Mouse (Mus musculus) heart, embryonic 10.5 days (tissue): ENCODE results near the gene Ak4. TPM values are rescaled to one million over a fixed set of nuclear protein-coding genes. Genes with fewer than 3 reads are reported as not detected.
"Not testable (repeated sequence)": the region's sequence is repeated elsewhere in the genome, so short reads cannot be mapped to it uniquely, and the experiment has no call there.

Experiments used
- DNase-seq: peaks from one replicate; pipeline ENCODE4 v3.0.0-alpha.2; 2017; ENCODE audit warnings: low spot score
- H3K27ac ChIP-seq: fragments of 300-500 bp; sonication (generic); 2 replicates; pipeline ENCODE4 v1.5.1; 2016; ENCODE audit warnings: mild to moderate bottlenecking
- H3K27me3 ChIP-seq: fragments of 300-500 bp; sonication (generic); 2 replicates; pipeline ENCODE4 v1.6.1; 2016; ENCODE audit warnings: mild to moderate bottlenecking; ENCODE audit not compliant: poor library complexity, insufficient read depth, severe bottlenecking
- H3K36me3 ChIP-seq: fragments of 300-500 bp; sonication (generic); 2 replicates; pipeline ENCODE4 v1.6.1; 2016; ENCODE audit warnings: mild to moderate bottlenecking, moderate library complexity
- H3K4me1 ChIP-seq: fragments of 300-500 bp; sonication (generic); 2 replicates; pipeline ENCODE4 v1.6.1; 2016; ENCODE audit warnings: mild to moderate bottlenecking
- H3K4me3 ChIP-seq: fragments of 300-500 bp; sonication (generic); 2 replicates; pipeline ENCODE4 v1.5.1; 2016; ENCODE audit warnings: mild to moderate bottlenecking, moderate library complexity
- H3K9me3 ChIP-seq: fragments of 300-500 bp; sonication (generic); 2 replicates; pipeline ENCODE4 v1.6.1; 2016; ENCODE audit warnings: mild to moderate bottlenecking, moderate library complexity
- WGBS: fragments of 180-500 bp; shearing (Covaris S2); methylation state at CpG from one replicate; pipeline ENCODE4 v1.1.7; 2016; 5-methylcytosine and 5-hydroxymethylcytosine counted together
- polyA plus RNA-seq: library from polyadenylated mRNA; unstranded; fragments of >200 nt; fragmentation: Nextera tagmentation; extraction: Ambion mirVana; gene quantifications from 2 replicates; pipeline ENCODE4 v1.2.1, GENCODE M21; 2016

Gene Ak4
- polyA plus RNA-seq, 1 experiment from 2014 or later, result 30.4 TPM

DNA sequence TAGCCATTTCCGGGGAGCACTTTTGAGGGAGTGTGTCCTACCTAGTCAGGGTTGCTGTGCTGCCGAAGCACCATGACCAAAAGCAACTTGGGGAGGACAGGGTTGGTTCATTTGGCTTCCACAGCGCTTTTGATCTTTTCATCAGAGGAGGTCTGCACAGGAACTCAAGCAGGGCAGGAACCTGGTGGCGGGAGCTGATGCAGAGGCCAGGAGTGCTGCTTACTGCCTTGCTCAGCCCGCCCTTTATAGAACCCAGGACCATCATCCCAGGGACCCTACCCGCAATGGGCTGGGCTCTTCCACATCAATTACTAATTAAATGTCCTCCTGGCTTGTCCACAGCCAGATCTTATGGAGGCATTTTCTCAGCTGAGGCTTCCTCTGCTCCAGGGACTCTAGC, 7.5 kb downstream of the Ak4 start:
- peaks cover 25% of the 10 kb centered on the region for H3K4me1 ChIP-seq
- H3K27ac ChIP-seq, result no peak overlapping the region
- H3K4me3 ChIP-seq, result no peak overlapping the region
- DNase-seq, result no peak
- no peaks in the 10 kb centered on the region for H3K27me3 ChIP-seq
- WGBS, result 86% methylated on average over 6 of the region's 6 CpGs
- peaks cover 7% of the 10 kb centered on the region; the same call in 1 of the 2 replicates for H3K36me3 ChIP-seq
- H3K9me3 ChIP-seq, result no peaks in the 10 kb centered on the region

DNA sequence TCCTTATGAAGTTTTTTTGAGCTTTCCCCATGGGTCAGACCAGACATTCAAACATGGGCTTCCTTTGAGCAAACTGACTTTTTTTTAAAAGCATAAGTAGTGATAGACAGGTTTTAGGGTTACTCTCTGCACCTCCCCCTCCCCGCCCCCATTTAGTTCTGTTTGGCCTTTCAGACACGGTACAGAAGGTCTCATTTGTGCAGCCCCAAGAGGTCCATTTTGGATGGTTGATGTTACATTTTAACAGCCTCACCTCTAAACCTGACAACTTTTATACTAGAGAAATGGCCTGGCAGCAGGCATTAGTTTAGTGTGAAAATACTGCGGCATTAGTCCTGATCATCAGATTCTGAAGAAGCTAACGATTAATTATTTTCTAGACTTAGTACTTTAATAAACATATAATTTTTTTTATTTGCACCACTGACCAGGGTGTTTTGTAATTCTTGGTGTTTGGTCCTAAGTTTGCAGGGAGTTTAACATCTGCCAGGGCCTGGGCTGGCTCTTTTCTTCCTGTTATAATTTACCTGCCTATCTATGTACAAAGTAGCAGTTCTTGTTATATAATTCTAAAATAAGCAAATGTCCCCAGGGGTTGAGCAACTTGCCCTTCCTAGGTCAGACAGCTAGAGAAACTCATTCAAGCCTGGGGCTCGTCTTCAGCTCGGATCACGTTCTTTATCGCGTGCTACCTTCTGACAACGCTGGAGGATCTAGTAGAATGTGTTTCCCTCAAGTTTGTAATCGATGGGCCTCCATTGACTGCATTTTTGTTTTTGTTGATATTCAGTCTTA, 9.0 kb downstream of the Ak4 start:
- no peak overlapping the region for H3K4me3 ChIP-seq
- H3K4me1 ChIP-seq, result peaks cover 22% of the 10 kb centered on the region
- H3K36me3 ChIP-seq, result peaks cover 7% of the 10 kb centered on the region; the same call in 1 of the 2 replicates
- no peaks in the 10 kb centered on the region for H3K9me3 ChIP-seq
- H3K27ac ChIP-seq, result no peak overlapping the region
- no peaks in the 10 kb centered on the region for H3K27me3 ChIP-seq
- no peak for DNase-seq
- 84% methylated on average over 11 of the region's 11 CpGs for WGBS

DNA sequence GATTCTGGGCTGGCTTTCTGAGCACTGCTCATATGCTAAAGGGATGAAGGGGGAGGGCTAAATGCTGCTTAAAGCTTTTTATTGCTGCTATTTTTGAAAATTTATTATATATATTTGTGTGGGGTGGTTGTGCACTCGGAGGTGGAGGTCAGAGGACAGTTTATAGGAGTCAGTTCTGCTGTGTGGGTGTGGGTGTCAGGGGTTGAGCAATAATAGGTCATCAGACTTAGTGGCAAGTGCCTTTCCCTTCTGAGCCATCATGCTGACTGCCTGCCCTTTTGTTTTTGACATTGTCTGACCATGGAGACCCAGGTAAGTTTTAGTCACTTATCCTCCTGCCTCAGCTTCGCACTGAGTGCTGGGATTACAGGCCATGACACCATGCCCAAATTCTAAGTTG, 10.0 kb downstream of the Ak4 start:
- WGBS, result 94% methylated on average over 2 of the region's 2 CpGs
- Histone ChIP-seq H3K4me1 (peaks cover 18% of the 10 kb centered on the region), H3K27ac (no peak overlapping the region), H3K9me3 (no peaks in the 10 kb centered on the region), H3K4me3 (no peak overlapping the region), H3K36me3 (0 out of 2 replicates have a peak, but pooled peaks cover 7% of the 10 kb centered on the region), H3K27me3 (no peaks in the 10 kb centered on the region)
- no peak for DNase-seq

DNA sequence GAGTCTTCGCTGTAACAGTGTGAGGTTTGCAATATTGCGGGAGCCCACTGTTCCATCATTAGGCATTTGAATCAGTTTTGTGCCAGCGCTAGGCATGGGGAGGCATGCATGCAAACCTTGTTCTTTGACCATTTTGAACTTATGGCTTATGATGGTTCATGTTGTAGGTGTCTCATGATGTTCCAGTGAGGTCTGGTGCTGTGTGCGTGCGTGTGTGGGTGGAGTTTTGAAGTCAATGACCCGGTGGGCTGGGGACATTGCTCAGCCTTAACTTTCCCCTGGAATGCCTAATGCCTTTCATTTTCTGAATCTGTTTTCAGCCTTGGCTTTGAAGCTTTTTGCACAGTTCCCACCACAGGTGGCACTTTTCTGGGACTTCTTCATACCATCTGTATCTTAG, 10.9 kb downstream of the Ak4 start:
- DNase-seq, result no peak

DNA sequence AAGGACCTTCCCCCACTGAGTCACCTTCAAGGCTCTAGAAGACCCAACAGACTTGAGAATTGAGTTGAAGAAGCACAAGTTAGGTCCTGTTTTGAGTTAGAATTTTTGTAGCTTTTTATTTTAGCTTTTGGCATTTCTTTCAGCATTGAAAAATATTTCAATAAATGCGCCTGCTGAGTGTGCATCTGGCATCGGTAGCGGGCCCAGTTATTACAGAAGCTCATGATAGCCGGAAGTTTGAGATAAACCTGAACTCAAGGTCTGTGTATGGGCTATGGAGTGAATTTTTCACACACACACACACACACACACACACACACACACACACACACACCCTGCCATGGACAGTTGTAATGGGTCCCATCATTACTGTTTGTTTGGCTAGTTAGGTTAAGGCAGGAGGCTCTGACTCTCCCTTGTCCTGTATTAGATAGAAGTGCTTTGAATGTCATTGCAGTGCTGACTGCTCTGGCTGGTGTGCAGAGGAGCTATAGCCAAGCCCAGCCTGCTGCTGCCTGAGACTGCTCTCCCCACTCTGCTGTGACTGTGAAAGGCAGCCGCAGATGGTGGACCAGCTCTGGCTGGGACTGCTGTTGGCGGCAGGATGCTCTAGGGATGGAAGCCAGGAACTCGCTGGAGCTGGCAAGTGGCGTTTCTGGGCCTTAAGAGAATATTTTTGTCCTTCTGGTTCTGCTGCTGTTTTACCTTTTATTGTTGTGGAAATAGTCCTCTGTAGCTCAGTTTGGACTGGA, 17.9 kb downstream of the Ak4 start:
- H3K9me3 ChIP-seq, result no peaks in the 10 kb centered on the region
- H3K27ac ChIP-seq, result peak overlapping the region; percentile 37
- WGBS, result 68% methylated on average over 8 of the region's 8 CpGs
- H3K4me3 ChIP-seq, result no peak overlapping the region
- no peak for DNase-seq
- no peaks in the 10 kb centered on the region for H3K27me3 ChIP-seq
- 0 out of 2 replicates have a peak, but pooled peaks cover 6% of the 10 kb centered on the region for H3K36me3 ChIP-seq
- H3K4me1 ChIP-seq, result peaks cover 62% of the 10 kb centered on the region

More for the DNA sequence above, 10.9 kb downstream of the Ak4 start:
- no peak overlapping the region for H3K4me3 ChIP-seq
- no peak overlapping the region for H3K27ac ChIP-seq
- H3K9me3 ChIP-seq, result no peaks in the 10 kb centered on the region
- no peaks in the 10 kb centered on the region for H3K27me3 ChIP-seq
- H3K36me3 ChIP-seq, result 0 out of 2 replicates have a peak, but pooled peaks cover 9% of the 10 kb centered on the region
- peaks cover 18% of the 10 kb centered on the region for H3K4me1 ChIP-seq
- 93% methylated on average over 6 of the region's 6 CpGs for WGBS

DNA sequence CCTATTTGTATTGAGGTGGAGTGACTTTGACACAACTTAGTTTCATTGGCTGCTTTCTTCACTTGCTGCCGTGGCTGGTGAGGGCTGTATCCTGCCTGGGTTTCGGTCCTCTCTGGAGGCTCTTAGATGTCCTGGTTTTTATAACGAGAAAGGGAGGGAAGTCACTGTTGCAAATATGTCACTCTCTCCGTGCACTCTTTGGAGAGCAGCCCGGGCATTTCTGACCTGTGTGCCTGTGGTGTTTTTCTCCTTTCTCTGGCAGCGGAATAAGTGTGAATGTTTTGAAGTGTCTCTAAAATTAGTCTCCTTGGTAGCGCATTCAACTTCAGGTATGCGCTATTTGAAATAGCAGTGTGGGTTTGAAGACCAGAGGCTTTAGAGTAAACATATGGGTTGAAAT, 19.2 kb downstream of the Ak4 start:
- H3K9me3 ChIP-seq, result no peaks in the 10 kb centered on the region
- H3K27ac ChIP-seq, result peak overlapping the region; percentile 71; the same call in 1 of the 2 replicates
- WGBS, result 31% methylated on average over 8 of the region's 8 CpGs
- peaks cover 64% of the 10 kb centered on the region for H3K4me1 ChIP-seq
- H3K27me3 ChIP-seq, result no peaks in the 10 kb centered on the region
- DNase-seq, result no peak
- H3K4me3 ChIP-seq, result peak overlapping the region; percentile 31
- 0 out of 2 replicates have a peak, but pooled peaks cover 6% of the 10 kb centered on the region for H3K36me3 ChIP-seq

DNA sequence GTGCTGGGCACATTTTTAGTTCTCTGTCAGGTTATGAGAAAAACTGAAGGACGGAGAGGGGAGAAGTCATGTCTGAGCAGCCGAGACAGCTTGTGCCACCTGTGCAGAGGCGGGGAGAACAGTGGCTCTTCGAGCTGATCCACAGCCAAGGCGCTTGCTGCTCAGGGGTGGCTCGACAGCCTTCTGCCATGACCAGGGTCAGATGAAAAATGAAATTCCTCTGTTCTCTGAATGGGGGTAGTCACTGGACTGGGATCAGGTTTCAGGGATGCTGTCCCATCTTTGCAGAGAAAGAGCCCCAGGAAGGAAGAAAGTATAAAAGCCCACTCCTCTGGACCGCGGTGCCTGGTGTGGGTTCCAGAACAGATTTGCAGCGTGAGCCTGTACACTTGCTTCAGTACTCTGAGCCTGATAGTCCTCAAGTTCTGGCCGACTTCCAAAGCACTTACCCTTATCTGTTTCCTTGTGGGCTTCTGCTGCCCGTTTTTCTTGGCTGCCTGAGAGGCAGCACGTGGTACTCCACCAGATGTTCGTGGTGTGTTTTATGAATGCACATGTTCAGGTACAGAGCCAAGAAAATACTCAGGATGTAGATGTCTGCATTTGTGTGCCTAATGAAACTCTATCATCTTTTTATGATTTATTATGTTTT, 20.8 kb downstream of the Ak4 start:
- Histone ChIP-seq H3K4me3 (no peak overlapping the region; the same call in 1 of the 2 replicates), H3K27me3 (no peaks in the 10 kb centered on the region), H3K36me3 (no peaks in the 10 kb centered on the region), H3K4me1 (peaks cover 77% of the 10 kb centered on the region), H3K9me3 (no peaks in the 10 kb centered on the region), H3K27ac (peak overlapping the region; percentile 59; the same call in 1 of the 2 replicates)
- WGBS, result 26% methylated on average over 13 of the region's 13 CpGs
- DNase-seq, result peak; percentile 88

DNA sequence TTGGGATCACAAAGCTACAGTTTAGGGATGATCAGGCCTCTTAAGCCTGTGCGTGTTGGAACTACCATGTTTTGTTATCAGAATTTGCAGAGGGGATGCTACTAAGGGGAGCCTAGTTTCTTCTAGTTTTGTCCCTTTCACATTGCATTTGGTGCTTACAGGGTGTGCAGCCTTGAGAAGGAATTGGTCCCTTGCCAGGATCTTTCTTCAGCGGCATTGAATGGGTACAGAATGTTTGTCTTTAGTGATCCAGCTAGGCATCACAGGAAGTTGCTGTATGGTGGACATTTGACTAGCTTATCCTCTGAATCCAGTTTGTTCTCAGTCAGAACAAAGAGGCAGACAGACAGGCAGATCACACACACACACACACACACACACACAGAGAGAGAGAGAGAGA, 23.7 kb downstream of the Ak4 start:
- Histone ChIP-seq H3K36me3 (no peaks in the 10 kb centered on the region), H3K9me3 (no peaks in the 10 kb centered on the region), H3K4me1 (peaks cover 72% of the 10 kb centered on the region), H3K27me3 (no peaks in the 10 kb centered on the region), H3K4me3 (no peak overlapping the region), H3K27ac (no peak overlapping the region)
- DNase-seq, result no peak
- 71% methylated on average over 2 of the region's 2 CpGs for WGBS

DNA sequence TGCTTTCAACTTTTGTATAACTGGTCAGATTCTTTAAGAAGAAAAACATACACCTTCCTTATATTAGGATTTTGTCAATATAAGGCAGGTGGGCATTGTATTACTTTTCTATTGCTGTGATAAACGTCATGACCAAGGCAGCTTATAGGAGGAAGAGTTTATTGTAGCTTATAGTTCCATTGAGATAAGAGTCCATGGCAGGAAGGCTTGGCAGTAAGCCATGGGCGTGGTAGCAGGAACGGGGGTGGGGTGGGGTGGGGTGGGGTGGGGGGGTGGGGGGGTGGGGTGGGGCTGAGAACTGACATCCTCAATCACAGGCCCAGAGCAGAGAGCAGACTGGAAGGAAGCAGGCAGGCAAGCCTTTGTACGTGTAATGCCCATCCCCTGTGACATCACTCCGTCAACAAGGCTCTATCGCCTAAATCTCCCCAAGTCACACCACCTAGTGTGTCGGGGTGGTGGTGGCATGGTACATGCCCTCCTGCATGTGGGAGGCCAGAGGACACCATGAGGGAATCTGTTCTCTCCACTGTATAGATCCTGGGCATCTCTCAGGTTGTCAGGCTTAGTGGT, 24.4 kb downstream of the Ak4 start:
- H3K36me3 ChIP-seq, result no peaks in the 10 kb centered on the region
- DNase-seq, result no peak
- no peaks in the 10 kb centered on the region for H3K27me3 ChIP-seq
- no peaks in the 10 kb centered on the region for H3K9me3 ChIP-seq
- 69% methylated on average over 7 of the region's 7 CpGs for WGBS
- H3K27ac ChIP-seq, result no peak overlapping the region; the same call in 1 of the 2 replicates
- no peak overlapping the region for H3K4me3 ChIP-seq
- peaks cover 65% of the 10 kb centered on the region for H3K4me1 ChIP-seq

DNA sequence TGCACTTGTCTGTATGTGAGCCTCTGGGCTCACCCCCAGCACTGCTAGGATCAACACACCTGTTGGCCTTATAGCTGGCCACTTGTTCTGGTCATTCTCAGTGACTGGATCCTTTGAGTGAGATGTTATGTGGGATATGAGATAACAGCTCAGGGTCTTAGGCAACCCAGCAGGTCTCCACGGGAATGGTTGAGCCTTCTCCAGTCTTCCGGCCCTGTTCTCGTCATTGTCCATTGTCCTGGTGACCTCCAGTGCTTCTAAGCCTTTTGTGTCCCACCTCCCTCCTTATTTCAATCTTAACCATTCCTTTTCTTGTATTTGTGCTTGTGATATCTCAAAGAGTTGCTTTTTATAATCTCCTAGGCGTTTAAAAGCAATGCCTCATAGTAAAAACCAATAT, 26.6 kb downstream of the Ak4 start:
- Histone ChIP-seq H3K4me1 (peaks cover 57% of the 10 kb centered on the region), H3K27me3 (no peaks in the 10 kb centered on the region), H3K27ac (no peak overlapping the region), H3K4me3 (no peak overlapping the region), H3K9me3 (no peaks in the 10 kb centered on the region), H3K36me3 (peaks cover 3% of the 10 kb centered on the region; the same call in 1 of the 2 replicates)
- WGBS, result 89% methylated on average over 4 of the region's 4 CpGs
- DNase-seq, result no peak

DNA sequence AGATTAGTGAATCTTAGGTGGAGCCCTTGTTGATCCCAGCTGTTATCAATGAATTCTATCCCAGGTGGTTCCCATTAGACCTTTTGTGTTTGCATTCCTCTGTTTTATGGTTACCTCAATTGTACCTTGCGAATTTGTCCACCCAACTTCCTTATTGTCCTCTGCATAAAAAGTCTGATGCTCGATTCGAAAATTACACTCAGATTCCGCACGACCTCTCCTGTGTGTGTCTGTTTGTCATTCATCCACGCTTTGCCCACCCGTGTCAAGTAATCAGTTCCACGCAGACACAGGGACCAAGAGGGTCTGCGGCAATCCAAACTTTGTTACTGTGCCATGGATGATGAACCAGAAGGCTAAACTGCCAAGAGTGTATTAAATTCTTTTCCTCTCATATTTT, 27.5 kb downstream of the Ak4 start:
- H3K4me1 ChIP-seq, result peaks cover 47% of the 10 kb centered on the region
- DNase-seq, H3K4me3 ChIP-seq, H3K9me3 ChIP-seq, H3K36me3 ChIP-seq, H3K27ac ChIP-seq, H3K27me3 ChIP-seq: not testable (repeated sequence)
- 96% methylated on average over 9 of the region's 9 CpGs for WGBS

DNA sequence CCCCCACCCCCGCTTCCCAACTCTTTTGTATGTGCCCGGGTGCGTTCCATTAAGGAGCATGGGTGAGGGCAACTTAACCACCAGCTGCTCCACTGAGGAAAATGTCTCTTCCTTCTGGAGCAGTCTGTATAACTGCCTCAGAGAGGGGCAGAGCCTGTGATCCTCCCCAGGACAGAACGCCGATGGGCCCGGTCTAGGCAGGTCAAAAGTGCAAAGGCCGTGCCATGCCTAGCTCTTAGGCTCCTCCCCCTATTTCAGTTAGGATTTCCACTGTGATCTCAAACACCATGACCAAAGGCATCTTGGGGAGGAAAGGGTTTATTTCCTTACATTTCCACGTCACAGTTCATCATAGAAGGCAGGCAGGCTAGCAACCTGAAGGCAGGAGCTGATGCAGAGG, 29.6 kb downstream of the Ak4 start:
- 89% methylated on average over 8 of the region's 8 CpGs for WGBS
- H3K4me1 ChIP-seq, result peaks cover 37% of the 10 kb centered on the region
- no peak overlapping the region for H3K27ac ChIP-seq
- DNase-seq, result no peak
- peaks cover 9% of the 10 kb centered on the region for H3K36me3 ChIP-seq
- H3K9me3 ChIP-seq, result no peaks in the 10 kb centered on the region
- H3K4me3 ChIP-seq, result no peak overlapping the region
- H3K27me3 ChIP-seq, result no peaks in the 10 kb centered on the region
